Mouse (Mus musculus): ENCODE results near the gene Uvrag.

GRCm38 (mm10) chr7:99041818-99042217 lies 99.1 kb downstream of the Uvrag start:
- TF ChIP-seq GATA1 (IDR thresholded peaks at IDR 0.05; ENCODE audit: borderline replicate concordance, low read length) (no peak), FLI1 (IDR thresholded peaks at IDR 0.05; ENCODE audit: low read length) (no peak)
